Mouse (Mus musculus): Measurements from ENCODE around the gene Ctdsp2.

DNA sequence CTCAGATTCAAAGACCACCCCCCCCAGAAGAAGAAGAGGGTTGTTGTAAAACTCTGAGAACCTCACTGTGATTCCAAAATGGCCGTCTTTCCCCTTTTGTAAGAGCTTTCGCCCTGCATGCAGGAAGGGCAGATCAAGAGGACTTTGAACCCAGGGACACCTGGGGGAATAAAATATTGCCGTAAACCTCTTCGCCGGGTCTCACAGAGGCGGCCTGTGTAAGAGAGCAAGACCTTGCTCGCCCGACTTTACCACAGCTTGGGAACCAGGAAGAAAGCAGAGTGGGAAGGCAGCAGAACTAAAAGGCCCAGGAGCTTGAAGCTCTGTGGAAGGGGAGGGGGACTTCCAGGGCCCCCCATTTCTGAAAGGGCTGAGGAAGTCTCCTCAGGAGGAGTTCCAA, 43.4 kb upstream of the Ctdsp2 start:
- no peak for TF ChIP-seq CTCF (IDR thresholded peaks at IDR 0.05; ENCODE audit: control insufficient read depth, insufficient read depth, insufficient read length)
- no peak for TF ChIP-seq MYOD1 (IDR thresholded peaks at IDR 0.05; ENCODE audit: control insufficient read depth, insufficient read length, low read depth)
- TF ChIP-seq MAX (IDR thresholded peaks at IDR 0.05), result no peak
- no peak for TF ChIP-seq CEBPB (IDR thresholded peaks at IDR 0.05; ENCODE audit: low read depth)
- no peak for TF ChIP-seq USF1 (IDR thresholded peaks at IDR 0.05; ENCODE audit: low read depth)
- TF ChIP-seq FOSL1 (IDR thresholded peaks at IDR 0.05; ENCODE audit: insufficient read depth, low read length, poor library complexity, severe bottlenecking), result no peak
- no peak for TF ChIP-seq MYOG (IDR thresholded peaks at IDR 0.05; ENCODE audit: control insufficient read depth, extremely low read depth, insufficient read length)
